ENCODE assay signal across 8 mouse cellular contexts in the genomic region with DNA sequence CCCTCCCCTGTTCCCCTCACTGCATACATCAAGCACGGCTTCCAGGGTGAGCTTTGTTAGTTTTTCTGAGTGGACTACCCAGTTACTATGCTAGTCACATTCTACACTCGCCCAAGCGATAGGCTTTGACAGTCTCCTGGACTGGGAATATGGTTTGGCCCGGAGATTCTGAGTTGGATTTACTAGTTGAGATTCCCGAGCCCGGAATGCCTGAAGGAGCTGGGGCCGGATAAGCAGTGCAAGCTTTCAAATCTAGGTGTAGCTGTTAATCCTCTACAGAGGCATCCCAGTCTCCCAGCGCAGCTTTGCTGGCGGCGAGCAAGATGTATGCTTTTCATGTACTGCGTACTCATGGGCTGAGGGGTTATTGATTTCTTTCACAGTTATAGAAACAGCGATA. TPM values are rescaled to one million over a fixed set of nuclear protein-coding genes. Genes with fewer than 3 reads are reported as not detected.
A peak's percentile ranks its signal among the peaks of the same experiment; 100 is the strongest.
DNase-seq lines count a peak whose midpoint lies in the region; ATAC-seq and TF ChIP-seq lines count a peak whose summit lies in the region.

No protein-coding gene starts in this region.

- H3K4me2 ChIP-seq in heart, embryonic 15.5 days: peak overlapping the region; percentile 61
- H3K4me2 ChIP-seq in neural tube, embryonic 11.5 days (ENCODE audit: low read depth): peak overlapping the region; percentile 62

- no peaks in the 10 kb centered on the region for H3K36me3 ChIP-seq in heart, embryonic 15.5 days
- H3K36me3 ChIP-seq in liver, adult 2 months (ENCODE audit: control insufficient read depth, insufficient read depth, low read length): no peaks in the 10 kb centered on the region
- H3K36me3 ChIP-seq in neural tube, embryonic 11.5 days (ENCODE audit: control insufficient read depth, insufficient read depth, low read length): no peaks in the 10 kb centered on the region

- no peaks in the 10 kb centered on the region for H3K79me2 ChIP-seq in liver, adult 2 months (ENCODE audit: control insufficient read depth, insufficient read depth, low read length)

- H3K9me3 ChIP-seq in heart, embryonic 15.5 days (replicated peaks): no peaks in the 10 kb centered on the region
- H3K9me3 ChIP-seq in neural tube, embryonic 11.5 days (ENCODE audit: control insufficient read depth, low read length): no peaks in the 10 kb centered on the region

- peak overlapping the region; percentile 46 for H3K27ac ChIP-seq in gastrocnemius, adult 2 months
- H3K27ac ChIP-seq in heart, embryonic 15.5 days: peak overlapping the region; percentile 56
- H3K27ac ChIP-seq in liver, adult 2 months (replicated peaks; ENCODE audit: insufficient read depth, low read depth, low read length): no peak overlapping the region
- peak overlapping the region; percentile 72 for H3K27ac ChIP-seq in neural tube, embryonic 11.5 days (ENCODE audit: low read depth, low read length)

- ATAC-seq in heart, embryonic 15.5 days (replicated peaks; ENCODE audit: insufficient number of reproducible peaks, insufficient read depth, low FRiP score, low read depth): no peak
- peak; percentile 20 for ATAC-seq in neural tube, embryonic 11.5 days (ENCODE audit: insufficient read depth, low FRiP score, low TSS enrichment)
- no peak for ATAC-seq in monocyte, adult 5-6 weeks (replicated peaks; ENCODE audit: insufficient number of reproducible peaks, low FRiP score, low TSS enrichment, poor library complexity, severe bottlenecking)

- H3K9ac ChIP-seq in heart, embryonic 15.5 days: peak overlapping the region; percentile 46
- H3K9ac ChIP-seq in liver, adult 2 months (ENCODE audit: low read depth, low read length): no peak overlapping the region
- peak overlapping the region; percentile 75 for H3K9ac ChIP-seq in neural tube, embryonic 11.5 days (ENCODE audit: low read length)

- WGBS in heart, embryonic 15.5 days: 1% methylated on average over 12 of the region's 12 CpGs
- WGBS in liver, adult 2 months: 5% methylated on average over 12 of the region's 12 CpGs
- WGBS in neural tube, embryonic 11.5 days: 0% methylated on average over 12 of the region's 12 CpGs

- TF ChIP-seq POLR2A in liver, adult 2 months (IDR thresholded peaks at IDR 0.05; ENCODE audit: extremely low read depth, insufficient read depth, low read length): no peak

- peak; percentile 27 for DNase-seq in gastrocnemius, adult 2 months
- DNase-seq in gastrocnemius, postnatal 25 days: no peak
- peak; percentile 56 to 76 for DNase-seq in cerebellum, postnatal 36 days
- peak; percentile 7 to 42 for DNase-seq in kidney, postnatal 36 days
- DNase-seq in liver, adult 2 months (ENCODE audit: extremely low read depth, low read depth, low spot score): no peak
- DNase-seq in neural tube, embryonic 11.5 days (ENCODE audit: low spot score): peak; percentile 70

- intact Hi-C loops in gastrocnemius, adult 2 months (cut with DNase I): no loop called here

- peak overlapping the region; percentile 72 for H3K4me3 ChIP-seq in gastrocnemius, adult 2 months
- H3K4me3 ChIP-seq in heart, embryonic 15.5 days: peak overlapping the region; percentile 52
- H3K4me3 ChIP-seq in liver, adult 2 months (ENCODE audit: insufficient read depth, low read depth, low read length): peak overlapping the region; percentile 16
- H3K4me3 ChIP-seq in neural tube, embryonic 11.5 days (ENCODE audit: low read depth, low read length): peak overlapping the region; percentile 57

- peaks cover 6% of the 10 kb centered on the region; the same call in 1 of the 2 replicates for H3K4me1 ChIP-seq in heart, embryonic 15.5 days (replicated peaks)
- H3K4me1 ChIP-seq in liver, adult 2 months (ENCODE audit: control insufficient read depth, insufficient read depth, low read length): peaks cover 3% of the 10 kb centered on the region; the same call in 1 of the 2 replicates
- peaks cover 16% of the 10 kb centered on the region for H3K4me1 ChIP-seq in neural tube, embryonic 11.5 days (ENCODE audit: control insufficient read depth, insufficient read depth, low read length)

- H3K27me3 ChIP-seq in heart, embryonic 15.5 days: no peaks in the 10 kb centered on the region; the same call in 1 of the 2 replicates
- H3K27me3 ChIP-seq in liver, adult 2 months (ENCODE audit: control insufficient read depth, insufficient read depth, low read length): no peaks in the 10 kb centered on the region
- H3K27me3 ChIP-seq in neural tube, embryonic 11.5 days (ENCODE audit: control insufficient read depth, insufficient read depth, low read length): no peaks in the 10 kb centered on the region

- TF ChIP-seq CTCF in gastrocnemius, adult 2 months (IDR thresholded peaks at IDR 0.05): no peak
- no peak for TF ChIP-seq CTCF in liver, adult 2 months (IDR thresholded peaks at IDR 0.05; ENCODE audit: low read depth, low read length)

RNA-seq across cellular contexts. Expression of gene Flrt3, which starts 0.8 kb away (rescaled TPM):
- total RNA-seq in gastrocnemius, adult 2 months (2021): under 1 TPM; 0.23 to 0.33 TPM
- under 1 TPM; 0.36 to 0.51 TPM for total RNA-seq in gastrocnemius, postnatal 25 days (2021)
- polyA plus RNA-seq in heart, embryonic 15.5 days (2015; fragmentation: Nextera tagmentation; extraction: Ambion mirVana): 13.6 and 13.9 TPM in 2 replicates
- 0.07 and 0.46 TPM in 2 replicates for total RNA-seq in liver, adult 2 months (2014; rRNA removed)
- polyA plus RNA-seq in liver, adult 2 months (2012; rRNA removed): 0.02 TPM in 1 of 2 replicates, not detected in the other
- polyA plus RNA-seq in neural tube, embryonic 11.5 days (2014; fragmentation: Nextera tagmentation; extraction: Ambion mirVana): 46.3 and 53.4 TPM in 2 replicates
- 0.29 TPM in 1 of 3 replicates, not detected in the others for total RNA-seq in monocyte, adult 5-6 weeks (2017)

Comparison
In these comparisons a context has a peak if more than half of its experiments do, and no peak if none do; other contexts are left out.
1. DNase-seq: peak in gastrocnemius, adult 2 months (single experiment), cerebellum, postnatal 36 days (2 of 2), kidney, postnatal 36 days (2 of 2) and neural tube, embryonic 11.5 days (single experiment); none in gastrocnemius, postnatal 25 days (single experiment) and liver, adult 2 months (single experiment).
2. H3K4me3 ChIP-seq: peak in every context shown above with its lines; median percentile 72 in gastrocnemius, adult 2 months; 57 in neural tube, embryonic 11.5 days; 52 in heart, embryonic 15.5 days; 16 in liver, adult 2 months.